9 mouse cellular contexts compared by ENCODE assay signal in genomic region chr2:167781496-167781895, GRCm38 (mm10).
DNase-seq lines count a peak whose midpoint lies in the region; ATAC-seq lines count a peak whose summit lies in the region.
"Had no signal": no experiment of that assay in that cellular context is flagged by ENCODE, and none has a peak within 500 bp of the region (broad histone marks: within the 10 kb centered on the region; RNA-seq: fewer than 3 reads in every experiment).

No protein-coding gene starts in this region.

- H3K4me1 ChIP-seq in embryonic facial prominence, embryonic 12.5 days = peaks cover 46% of the 10 kb centered on the region
- H3K4me1 ChIP-seq in embryonic facial prominence, embryonic 10.5 days = peaks cover 60% of the 10 kb centered on the region
- peaks cover 31 to 39% of the 10 kb centered on the region in 2 experiments for H3K4me1 ChIP-seq in heart, embryonic 14.5 days (ENCODE audit: control insufficient read depth in 2 of 2, insufficient read depth in 2 of 2, low read length in 2 of 2)
- peaks cover 51% of the 10 kb centered on the region for H3K4me1 ChIP-seq in limb, embryonic 15.5 days

- H3K4me3 ChIP-seq in embryonic facial prominence, embryonic 12.5 days = no peak overlapping the region
- no peak overlapping the region for H3K4me3 ChIP-seq in embryonic facial prominence, embryonic 10.5 days
- H3K4me3 ChIP-seq in heart, embryonic 14.5 days (ENCODE audit: control insufficient read depth in 1 of 2, insufficient read depth in 1 of 2, low read depth in 1 of 2, low read length in 2 of 2) = no peak overlapping the region
- no peak overlapping the region for H3K4me3 ChIP-seq in limb, embryonic 15.5 days
- H3K4me3 ChIP-seq: liver, embryonic 15.5 days had no signal

- WGBS in embryonic facial prominence, embryonic 12.5 days = 66% methylated on average over 13 of the region's 13 CpGs
- 79% methylated on average over 13 of the region's 13 CpGs for WGBS in embryonic facial prominence, embryonic 10.5 days
- WGBS in heart, embryonic 14.5 days = 44% methylated on average over 13 of the region's 13 CpGs
- 52% methylated on average over 13 of the region's 13 CpGs for WGBS in limb, embryonic 15.5 days

- peak overlapping the region; percentile 54; the same call in 1 of the 2 replicates for H3K27ac ChIP-seq in embryonic facial prominence, embryonic 12.5 days
- H3K27ac ChIP-seq in embryonic facial prominence, embryonic 10.5 days (replicated peaks) = no peak overlapping the region
- 0 out of 4 replicates have a peak overlapping the region, but pooled peaks of 1 of the 2 experiments have one; percentile 9 for H3K27ac ChIP-seq in heart, embryonic 14.5 days (replicated peaks in 1 of 2; ENCODE audit: control insufficient read depth in 1 of 2, insufficient read depth in 1 of 2, low read depth in 2 of 2, low read length in 2 of 2)
- H3K27ac ChIP-seq in limb, embryonic 15.5 days = peak overlapping the region; percentile 43
- H3K27ac ChIP-seq: liver, embryonic 15.5 days had no signal

- no peak overlapping the region for H3K4me2 ChIP-seq in embryonic facial prominence, embryonic 12.5 days (replicated peaks)
- H3K4me2 ChIP-seq in heart, embryonic 14.5 days (ENCODE audit: low read length) = 0 out of 2 replicates have a peak overlapping the region, but pooled peaks have one; percentile 41
- H3K4me2 ChIP-seq in limb, embryonic 15.5 days = no peak overlapping the region

- H3K9ac ChIP-seq in embryonic facial prominence, embryonic 12.5 days = no peak overlapping the region
- H3K9ac ChIP-seq in heart, embryonic 14.5 days (ENCODE audit: low read length) = no peak overlapping the region
- H3K9ac ChIP-seq in limb, embryonic 15.5 days = no peak overlapping the region
- H3K9ac ChIP-seq: liver, embryonic 15.5 days had no signal

- ATAC-seq in embryonic facial prominence, embryonic 12.5 days (ENCODE audit: insufficient number of reproducible peaks, insufficient read depth, low FRiP score, low TSS enrichment) = no peak
- no peak for ATAC-seq in heart, embryonic 14.5 days (ENCODE audit: insufficient number of reproducible peaks, insufficient read depth, low FRiP score, low read depth)
- ATAC-seq in limb, embryonic 15.5 days (ENCODE audit: insufficient number of reproducible peaks, low FRiP score, low TSS enrichment, low read depth) = no peak

- H3K27me3 ChIP-seq in embryonic facial prominence, embryonic 12.5 days = 0 out of 2 replicates have a peak, but pooled peaks cover 2% of the 10 kb centered on the region
- no peaks in the 10 kb centered on the region for H3K27me3 ChIP-seq in embryonic facial prominence, embryonic 10.5 days (replicated peaks; ENCODE audit: low read depth, poor library complexity, severe bottlenecking)
- no peaks in the 10 kb centered on the region for H3K27me3 ChIP-seq in heart, embryonic 14.5 days (ENCODE audit: control insufficient read depth, insufficient read depth, low read length)
- H3K27me3 ChIP-seq in limb, embryonic 15.5 days = no peaks in the 10 kb centered on the region
- H3K27me3 ChIP-seq: liver, embryonic 15.5 days had no signal

- no peak for DNase-seq in embryonic facial prominence, embryonic 10.5 days (ENCODE audit: low spot score)
- DNase-seq in adrenal gland, postnatal 10 days = peak; percentile 76
- DNase-seq in yolk sac, embryonic 10.5 days (ENCODE audit: low spot score) = no peak
- DNase-seq in thymus, postnatal 25 days = no peak
- no peak for DNase-seq in urinary bladder, postnatal 36 days (ENCODE audit: low spot score in 2 of 2)

- no peaks in the 10 kb centered on the region for H3K36me3 ChIP-seq in embryonic facial prominence, embryonic 12.5 days
- H3K36me3 ChIP-seq in embryonic facial prominence, embryonic 10.5 days (replicated peaks) = 0 out of 2 replicates have a peak, but pooled peaks cover 7% of the 10 kb centered on the region
- H3K36me3 ChIP-seq in heart, embryonic 14.5 days (ENCODE audit: control insufficient read depth, insufficient read depth, low read length) = no peaks in the 10 kb centered on the region
- no peaks in the 10 kb centered on the region for H3K36me3 ChIP-seq in limb, embryonic 15.5 days
- H3K36me3 ChIP-seq: liver, embryonic 15.5 days had no signal

- no peaks in the 10 kb centered on the region for H3K9me3 ChIP-seq in embryonic facial prominence, embryonic 12.5 days
- no peaks in the 10 kb centered on the region for H3K9me3 ChIP-seq in embryonic facial prominence, embryonic 10.5 days
- no peaks in the 10 kb centered on the region for H3K9me3 ChIP-seq in heart, embryonic 14.5 days (ENCODE audit: control insufficient read depth, low read length)
- H3K9me3 ChIP-seq in limb, embryonic 15.5 days = no peaks in the 10 kb centered on the region
- H3K9me3 ChIP-seq: liver, embryonic 15.5 days had no signal
